ENCODE assay signal across 8 mouse cellular contexts in genomic region chr19:45363384-45363926, GRCm38 (mm10). TPM values are rescaled to one million over a fixed set of nuclear protein-coding genes. Genes with fewer than 3 reads are reported as not detected.
DNase-seq lines count a peak whose midpoint lies in the region; ATAC-seq lines count a peak whose summit lies in the region.

Gene Btrc, plus strand, starts transcription at chr19:45363734.

- intact Hi-C loops in gastrocnemius, postnatal 14 days (cut with DNase I; ENCODE audit: low total_unique reads), result no loop called here
- intact Hi-C loops in left cerebral cortex, postnatal 10 days (cut with DNase I), result loop anchor here (5.0 kb wide), 1 partner anchor 61 kb away; no protein-coding TSS in a partner anchor

- DNase-seq in adrenal gland, adult (ENCODE audit: inconsistent age in 2 of 2, low spot score in 1 of 2), result peak; percentile 100
- DNase-seq in embryo, embryonic 10.5 days (ENCODE audit: low spot score), result peak; percentile 100
- peak; percentile 99 for DNase-seq in gastrocnemius, postnatal 14 days
- DNase-seq in left cerebral cortex, postnatal 10 days (ENCODE audit: extremely low spot score in 1 of 2, low spot score in 2 of 2), result peak; percentile 99 to 100
- peak; percentile 100 for DNase-seq in right cerebral cortex, postnatal 25 days
- DNase-seq in urinary bladder, postnatal 4 days (ENCODE audit: low spot score in 2 of 2), result peak; percentile 99 to 100

- peak; percentile 98 for ATAC-seq in inflammation-experienced regulatory T-cells, adult 6 months
- peak; percentile 99 for ATAC-seq in megakaryocyte-erythroid progenitor cell, adult 5-6 weeks (replicated peaks; ENCODE audit: low FRiP score, low TSS enrichment, poor library complexity, severe bottlenecking)

RNA-seq across cellular contexts. Expression of gene Btrc, which starts in this region (rescaled TPM):
- total RNA-seq in gastrocnemius, postnatal 14 days (2021), result 10 to 100 TPM; 27.1 to 28.1 TPM
- 10 to 100 TPM; 25.7 to 36.4 (median 32.8) TPM for polyA plus RNA-seq in inflammation-experienced regulatory T-cells, adult 6 months (2017; shearing (Covaris generic))
- 10 to 100 TPM; 88.9 to 89.8 TPM for total RNA-seq in left cerebral cortex, postnatal 10 days (2021)
- 32.8 and 43.0 TPM in 2 replicates for total RNA-seq in megakaryocyte-erythroid progenitor cell, adult 5-6 weeks (2014; fragmentation: Nextera tagmentation)
- 14.2 and 28.2 TPM in 2 replicates for total RNA-seq in megakaryocyte-erythroid progenitor cell, adult 5-6 weeks (2017)

Comparison
In these comparisons a context has a peak if more than half of its experiments do, and no peak if none do; other contexts are left out.
1. Peak in every context shown above with its lines: DNase-seq and ATAC-seq.